Mouse (Mus musculus): ENCODE measurements around the gene Ovol2.

Ovol2 gene

DNA sequence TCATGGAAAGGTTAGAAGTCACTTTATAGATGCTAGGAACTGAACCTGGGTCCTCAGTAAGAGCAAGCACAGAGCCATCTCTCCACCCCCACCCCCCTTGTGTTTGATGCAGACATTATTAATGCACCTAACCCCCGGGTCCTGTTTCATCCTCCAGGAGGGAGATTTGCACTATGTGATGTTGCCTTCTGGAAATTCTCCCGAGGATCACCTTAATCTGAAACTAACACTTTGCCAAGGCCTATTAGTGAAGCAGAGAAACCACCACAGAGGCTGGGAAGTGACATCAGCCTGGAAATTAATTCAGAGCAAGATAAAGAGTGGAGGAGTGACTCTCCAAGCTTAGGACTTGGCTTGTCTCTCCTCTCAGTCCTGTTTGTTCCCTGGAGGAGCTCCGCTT, 7.7 kb downstream of the Ovol2 start:
- intact Hi-C loops (cut with DNase I) = no loop called here

DNA sequence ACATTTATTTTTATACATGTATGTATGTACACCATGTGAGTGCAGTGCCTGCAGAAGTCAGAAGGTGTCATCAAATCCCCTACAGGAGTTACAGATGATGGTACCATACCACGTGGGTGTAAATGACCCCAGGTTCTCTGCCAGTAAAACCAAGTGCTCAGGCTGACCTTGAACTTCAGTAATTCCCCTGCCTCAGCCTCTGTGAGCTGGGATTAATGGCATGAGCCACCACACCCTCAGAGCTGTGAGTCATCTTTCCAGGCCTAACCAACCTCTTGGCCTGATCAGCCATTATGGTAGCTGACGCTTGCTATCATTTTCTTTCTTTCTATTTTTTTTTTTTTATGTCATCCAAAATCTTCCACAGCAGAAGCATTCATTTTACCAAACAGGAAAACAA, 20.6 kb downstream of the Ovol2 start:
- intact Hi-C loops (cut with DNase I) = no loop called here

- intact Hi-C loops (cut with DNase I) = no loop called here
These were observed 21.7 kb downstream of the Ovol2 start for GRCm38 (mm10) chr2:144310273-144310672.

GRCm38 (mm10) chr2:144308561-144308960, 23.4 kb downstream of the Ovol2 start:
- intact Hi-C loops (cut with DNase I) = loop anchor here (10.0 kb wide), 1 partner anchor 146 kb away; no protein-coding TSS in a partner anchor

DNA sequence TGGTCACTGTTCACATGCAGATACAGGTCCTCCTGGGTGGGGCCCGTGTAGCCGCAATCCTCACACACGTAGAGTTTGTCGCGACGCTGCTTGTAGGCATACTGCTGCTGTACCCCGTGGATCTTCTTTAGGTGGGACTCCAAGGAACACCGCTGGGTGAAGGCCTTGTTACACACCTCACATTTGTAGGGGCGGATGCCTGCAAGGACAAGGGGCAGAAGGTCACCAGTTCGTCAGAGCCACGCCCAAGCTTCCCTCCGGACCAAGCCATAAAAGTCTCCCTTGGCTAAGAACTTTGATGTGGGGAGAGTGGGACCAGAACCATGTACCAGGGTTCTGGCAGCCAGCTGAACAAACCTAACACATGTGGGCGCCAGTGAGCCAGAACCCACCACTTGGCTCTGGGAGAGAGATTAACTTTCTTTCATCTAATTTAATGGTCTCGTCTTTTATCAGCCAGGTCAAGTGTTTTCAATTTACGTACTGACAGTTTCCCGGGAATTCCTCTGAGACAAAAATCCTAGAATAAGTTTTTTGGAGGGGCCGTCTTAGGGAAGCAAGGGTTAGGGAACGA, 26.1 kb downstream of the Ovol2 start:
- intact Hi-C loops (cut with DNase I) = loop anchor here (10.0 kb wide), 1 partner anchor 149 kb away; no protein-coding TSS in a partner anchor

DNA sequence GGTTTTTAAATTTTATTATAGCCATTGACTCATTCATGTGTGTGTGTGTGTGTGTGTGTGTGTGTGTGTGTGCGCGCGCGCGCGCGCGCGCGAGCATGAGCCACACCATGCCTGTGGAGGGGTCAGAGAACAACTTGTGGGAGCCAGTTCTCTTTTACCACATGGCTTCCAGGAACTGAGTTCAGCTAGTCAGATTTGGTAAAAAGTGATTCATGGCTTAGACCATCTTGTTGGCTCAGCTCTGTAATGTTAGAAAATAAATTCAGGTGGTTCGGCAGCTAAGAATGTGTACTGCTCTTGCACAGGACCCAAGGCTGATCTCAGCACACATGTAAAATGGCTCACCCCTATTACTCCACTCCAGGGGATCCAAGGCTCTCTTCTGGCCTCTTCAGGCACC, 30.8 kb downstream of the Ovol2 start:
- intact Hi-C loops (cut with DNase I) = loop anchor here (10.0 kb wide), 1 partner anchor 154 kb away; no protein-coding TSS in a partner anchor

GRCm38 (mm10) chr2:144299749-144300669, 31.9 kb downstream of the Ovol2 start:
- intact Hi-C loops (cut with DNase I) = loop anchor here (10.0 kb wide), 1 partner anchor 155 kb away; no protein-coding TSS in a partner anchor

GRCm38 (mm10) chr2:144295145-144295735, 36.7 kb downstream of the Ovol2 start:
- intact Hi-C loops (cut with DNase I) = no loop called here

GRCm38 (mm10) chr2:144291600-144292305, 40.2 kb downstream of the Ovol2 start:
- intact Hi-C loops (cut with DNase I) = no loop called here

GRCm38 (mm10) chr2:144290321-144290720, 41.6 kb downstream of the Ovol2 start:
- intact Hi-C loops (cut with DNase I) = no loop called here

- intact Hi-C loops (cut with DNase I) = loop anchor here (10.0 kb wide), 1 partner anchor 417 kb away; the partner anchor contains the start of gene Bfsp1
These were observed 50.5 kb downstream of the Ovol2 start for GRCm38 (mm10) chr2:144281417-144281816.

DNA sequence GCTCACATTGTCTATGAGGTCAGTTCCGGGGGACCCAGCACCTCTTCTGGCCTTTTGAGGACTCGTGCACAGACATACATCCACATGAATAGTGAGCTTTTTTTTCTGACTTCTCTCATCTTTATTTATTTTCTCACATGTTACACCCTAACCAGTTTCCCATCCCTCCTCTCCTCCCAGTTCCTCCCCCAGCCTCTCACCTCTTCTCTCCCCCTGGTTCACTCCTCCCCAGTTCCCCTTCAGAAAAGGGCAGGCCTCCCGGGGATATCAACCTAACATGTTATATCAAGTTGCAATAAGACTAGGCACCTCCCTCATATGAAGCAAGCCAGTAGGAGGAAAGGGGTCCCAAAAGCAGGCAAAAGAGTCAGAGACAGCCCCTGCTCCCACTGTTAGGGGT, 51.4 kb downstream of the Ovol2 start:
- intact Hi-C loops (cut with DNase I) = loop anchor here (10.0 kb wide), 1 partner anchor 416 kb away; the partner anchor contains the start of gene Bfsp1

DNA sequence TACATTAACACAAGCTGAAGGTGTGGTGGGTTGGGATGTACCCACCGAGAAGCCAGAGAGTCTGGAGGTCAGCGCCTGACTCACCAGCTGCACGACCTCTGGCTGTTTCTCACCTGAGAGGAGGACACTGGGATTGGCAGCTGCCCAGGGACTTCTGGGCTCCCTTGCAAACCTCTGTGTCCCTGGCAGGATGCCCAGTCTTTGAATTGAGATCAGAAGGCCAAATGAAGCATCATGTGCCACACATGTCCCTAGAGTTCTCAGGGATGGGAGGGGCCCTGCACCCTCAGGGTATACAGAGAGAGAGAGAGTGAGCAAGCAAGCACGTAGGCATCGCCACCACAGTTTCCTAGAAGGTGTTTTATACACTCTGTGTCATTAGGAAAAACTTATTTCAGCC, 52.2 kb downstream of the Ovol2 start:
- intact Hi-C loops (cut with DNase I) = loop anchor here (10.0 kb wide), 1 partner anchor 415 kb away; the partner anchor contains the start of gene Bfsp1

DNA sequence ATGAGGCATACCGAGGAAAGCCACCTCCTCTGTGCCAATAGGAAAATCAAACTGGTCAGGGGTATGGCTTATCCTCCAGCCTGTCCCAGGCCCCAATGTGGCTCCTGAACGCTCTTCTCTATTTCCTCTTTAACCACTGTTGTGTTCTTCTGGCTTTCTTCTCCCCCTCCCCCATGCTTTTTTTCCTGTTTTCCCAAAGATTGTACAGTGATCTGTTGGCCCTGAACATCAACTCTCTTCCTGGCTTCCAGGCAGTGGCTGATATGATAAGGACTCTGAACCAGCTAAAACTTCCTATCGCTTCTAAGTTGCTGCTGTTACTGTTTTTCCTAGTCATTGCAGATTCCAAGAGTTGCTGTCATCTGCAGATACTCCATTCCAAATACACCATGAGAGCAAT, 55.1 kb downstream of the Ovol2 start:
- intact Hi-C loops (cut with DNase I) = no loop called here

GRCm38 (mm10) chr2:144274741-144275140, 57.2 kb downstream of the Ovol2 start:
- intact Hi-C loops (cut with DNase I) = no loop called here

DNA sequence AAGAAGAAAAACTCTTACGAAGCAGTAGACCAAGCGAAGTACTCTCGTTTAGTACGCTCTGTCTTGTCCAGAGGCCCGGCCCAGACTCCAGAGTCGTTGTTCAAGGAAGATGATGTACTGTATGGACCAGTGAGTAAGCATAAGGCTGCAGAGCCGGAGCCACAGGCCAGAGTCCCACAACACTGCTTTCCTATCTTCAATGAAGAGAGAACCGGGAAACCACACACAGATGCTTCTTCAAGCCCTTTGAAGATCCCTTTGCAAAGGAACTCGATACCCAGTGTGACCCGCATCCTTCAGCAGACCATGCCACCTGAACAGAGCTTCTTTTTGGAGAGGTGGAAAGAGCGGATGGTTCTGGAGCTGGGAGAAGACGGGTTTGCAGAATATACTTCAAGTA, 59.9 kb downstream of the Ovol2 start:
- intact Hi-C loops (cut with DNase I) = no loop called here

DNA sequence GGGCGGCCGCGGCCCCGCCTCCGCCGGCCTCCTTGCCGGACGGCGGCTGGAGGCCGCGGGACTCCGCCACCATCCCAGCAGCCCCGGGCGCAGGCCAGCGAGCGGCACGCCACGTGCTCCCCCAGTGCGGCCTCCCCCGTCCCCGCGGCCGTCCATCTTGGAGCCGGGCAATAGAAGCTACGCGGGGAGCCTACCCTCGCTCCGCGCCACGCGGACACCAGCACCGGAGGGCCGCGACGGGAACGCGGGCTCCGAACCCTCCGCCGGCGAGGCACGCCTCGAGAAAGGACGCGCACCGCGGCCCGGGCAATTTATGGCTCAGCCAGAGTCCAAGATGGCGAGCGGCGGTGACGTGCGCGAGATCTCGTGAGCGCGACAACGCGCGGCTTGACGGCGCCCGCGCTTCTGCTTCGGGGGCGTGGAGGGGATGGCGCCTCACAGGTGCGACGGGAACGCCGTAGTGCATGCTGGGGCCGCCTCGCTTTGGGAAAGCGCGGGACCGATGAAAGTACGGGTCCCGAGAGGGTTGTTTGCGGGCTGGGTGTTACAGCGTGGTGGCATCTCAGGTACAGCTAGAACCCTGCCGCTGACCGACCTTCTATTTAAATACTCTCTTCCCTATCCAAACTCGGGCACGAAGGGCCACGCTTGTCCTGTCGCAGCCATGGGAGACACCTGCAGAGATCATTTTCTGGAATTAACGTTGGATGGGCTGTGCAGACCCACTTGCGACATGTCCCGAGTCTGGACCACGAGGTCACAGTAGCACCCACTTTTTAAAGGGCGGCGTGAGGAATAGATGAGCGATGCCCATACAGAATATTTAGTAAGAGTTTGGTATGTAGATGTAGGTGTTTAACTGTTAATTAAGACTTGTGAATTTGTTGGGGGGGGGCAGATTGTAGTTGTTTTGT, 61.2 kb downstream of the Ovol2 start, which contains the start of the genes Mgme1 and Snx5:
Mgme1 (plus strand) TSS at position 157 of the 914 bp plus-strand sequence.
Snx5 (minus strand) TSS at position 400 of the 914 bp plus-strand sequence.
- intact Hi-C loops (cut with DNase I) = no loop called here

- intact Hi-C loops (cut with DNase I) = no loop called here
These were observed 62.1 kb downstream of the Ovol2 start for GRCm38 (mm10) chr2:144269679-144270475.

GRCm38 (mm10) chr2:144269306-144269650, 62.7 kb downstream of the Ovol2 start:
- intact Hi-C loops (cut with DNase I) = no loop called here

Data from adrenal gland (tissue).